Mouse (Mus musculus) Patski (cell line): ENCODE results near the gene Gm9747. TPM values are rescaled to one million over a fixed set of nuclear protein-coding genes. Genes with fewer than 3 reads are reported as not detected.

Source experiments
- ATAC-seq: fragments of 100-300 bp; one replicate; pipeline ENCODE4 v1.8.0; 2021
- CTCF ChIA-PET: fragments of 350-600 bp; sonication (Branson Sonifier 250); formaldehyde crosslinking; loops from one replicate; lab custom pipeline; 2022; ENCODE audit warnings: inconsistent platforms; lab: Charles Lee
- POLR2A ChIA-PET: fragments of 350-600 bp; sonication (Branson Sonifier 250); formaldehyde crosslinking; loops from one replicate; lab custom pipeline; 2022; ENCODE audit warnings: antibody characterized with exemption, inconsistent platforms; lab: Charles Lee
- DNase-seq: peaks from one replicate; pipeline ENCODE4 v3.0.0-alpha.2; 2011; ENCODE audit warnings: low read depth, low spot score
- H3K27me3 ChIP-seq: fragments of 371-371 bp; one replicate; pipeline ENCODE4 v1.5.1; 2021
- CTCF ChIP-seq: fragments of 100-300 bp; IDR thresholded peaks from one replicate; pipeline ENCODE4 v1.5.1; 2021
- in situ Hi-C: fragments of 300-500 bp; cut with MboI; formaldehyde crosslinking; loops from 3 replicates; pipeline ENCODE4 v1.11.1; 2018; ENCODE audit warnings: low pct_unique_long_range_greater_than_20kb, mixed read lengths
- polyA plus RNA-seq: library from polyadenylated mRNA; unstranded; gene quantifications from one replicate; pipeline ENCODE4 v1.2.3, GENCODE M21; 2021

Gene Gm9747
- polyA plus RNA-seq, 1 experiment from 2014 or later = 12.1 TPM

- in situ Hi-C loops = no loop called here
- DNase-seq (peak; percentile 9), ATAC-seq (no peak)
- no peaks in the 10 kb centered on the region for H3K27me3 ChIP-seq
- no peak for TF ChIP-seq CTCF
- POLR2A ChIA-PET = no interaction called here
- CTCF ChIA-PET = interaction anchor here (1.3 kb wide), 1 partner anchor 23 kb away, joined by 3 read pairs; no protein-coding TSS in a partner anchor
These were observed 9.7 kb upstream of the Gm9747 start for GRCm38 (mm10) chr1:82223042-82223795.

DNA sequence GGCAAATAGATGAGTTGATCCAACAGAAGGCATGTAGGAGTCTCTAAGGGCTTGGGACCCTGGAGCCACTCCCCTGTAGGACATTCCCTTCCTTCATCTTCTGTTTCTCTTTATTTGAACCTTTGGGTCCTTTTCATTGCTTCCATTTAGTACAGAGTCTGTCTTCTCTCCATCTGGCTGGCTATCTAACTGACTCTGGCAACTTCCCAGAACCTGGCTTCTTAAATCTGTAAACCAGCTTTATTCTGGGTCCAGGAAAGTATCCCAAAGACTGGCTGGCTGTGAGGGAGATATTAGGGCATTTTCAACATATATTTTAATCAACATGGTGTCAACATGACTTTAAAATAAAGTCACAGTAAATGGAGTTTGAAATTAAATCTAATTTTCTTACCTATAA is 4.1 kb upstream of the Gm9747 start:
- DNase-seq (no peak), ATAC-seq (no peak)
- ChIA-PET CTCF (no interaction called here), POLR2A (no interaction called here)
- in situ Hi-C loops = no loop called here
- no peaks in the 10 kb centered on the region for H3K27me3 ChIP-seq
- TF ChIP-seq CTCF = no peak

GRCm38 (mm10) chr1:82234616-82235015 is 1.7 kb downstream of the Gm9747 start:
- H3K27me3 ChIP-seq = no peaks in the 10 kb centered on the region
- no peak for ATAC-seq
- ChIA-PET POLR2A (no interaction called here), CTCF (interaction anchor here (0.8 to 1.0 kb wide), 2 partner anchors 9 to 11 kb away, joined by 3 read pairs; no protein-coding TSS in a partner anchor)
- TF ChIP-seq CTCF = no peak
- in situ Hi-C loops = no loop called here
- no peak for DNase-seq

DNA sequence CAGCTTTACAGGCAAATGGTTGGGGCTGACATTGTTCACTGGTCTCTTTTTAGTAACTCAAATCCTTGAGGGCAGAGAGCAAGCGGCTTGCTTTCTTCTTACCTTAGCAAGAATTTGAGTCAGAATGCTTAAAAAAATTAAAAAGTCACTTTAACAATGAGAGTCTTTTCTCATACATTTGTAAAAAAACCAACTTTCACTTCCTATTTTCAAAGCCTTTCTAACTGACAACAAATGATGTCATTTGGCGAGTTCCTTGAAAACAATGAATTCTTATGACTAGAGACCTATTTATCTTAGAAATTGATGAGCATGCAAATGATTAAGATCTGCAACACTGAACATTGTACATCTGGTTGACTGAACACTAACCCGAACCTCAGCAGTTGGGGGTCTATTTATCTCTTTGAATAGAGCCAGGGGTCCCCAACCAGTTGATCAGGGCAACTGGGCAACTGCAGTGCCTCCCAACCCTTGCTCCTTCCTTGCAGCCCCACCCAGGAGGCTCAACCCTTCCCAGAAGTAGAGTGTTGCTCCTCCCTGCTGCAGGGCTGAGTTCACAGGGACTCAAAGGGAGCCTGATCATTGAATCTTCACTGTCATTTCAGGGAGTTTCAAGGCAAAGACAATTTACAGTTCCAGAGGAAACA is 2.7 kb downstream of the Gm9747 start:
- in situ Hi-C loops = no loop called here
- TF ChIP-seq CTCF = no peak
- ATAC-seq (no peak), DNase-seq (no peak)
- POLR2A ChIA-PET = no interaction called here
- no peaks in the 10 kb centered on the region for H3K27me3 ChIP-seq
- CTCF ChIA-PET = no interaction called here

DNA sequence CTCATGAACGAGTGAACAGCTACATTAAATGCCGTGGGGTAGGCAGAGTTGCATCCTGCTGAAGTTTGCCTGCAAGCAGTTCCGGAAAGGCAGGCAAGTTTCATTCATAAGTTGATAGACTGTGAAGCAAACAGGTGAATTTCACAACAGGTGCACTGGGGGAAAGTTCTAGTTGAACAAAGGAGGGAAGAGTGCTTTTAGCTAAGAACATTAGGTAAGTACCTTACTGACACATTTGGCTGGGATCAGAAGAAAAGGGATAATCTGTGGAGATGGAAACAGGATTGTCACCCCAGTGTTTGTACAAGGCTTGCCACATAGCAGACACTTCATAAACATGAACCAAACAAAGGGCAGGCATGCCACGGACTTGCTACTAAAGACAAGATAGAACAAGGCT is 5.3 kb downstream of the Gm9747 start:
- ChIA-PET CTCF (interaction anchor here (1.3 kb wide), 1 partner anchor 16 kb away, joined by 3 read pairs; no protein-coding TSS in a partner anchor), POLR2A (no interaction called here)
- DNase-seq (no peak), ATAC-seq (no peak)
- no peak for TF ChIP-seq CTCF
- in situ Hi-C loops = no loop called here
- no peaks in the 10 kb centered on the region for H3K27me3 ChIP-seq

DNA sequence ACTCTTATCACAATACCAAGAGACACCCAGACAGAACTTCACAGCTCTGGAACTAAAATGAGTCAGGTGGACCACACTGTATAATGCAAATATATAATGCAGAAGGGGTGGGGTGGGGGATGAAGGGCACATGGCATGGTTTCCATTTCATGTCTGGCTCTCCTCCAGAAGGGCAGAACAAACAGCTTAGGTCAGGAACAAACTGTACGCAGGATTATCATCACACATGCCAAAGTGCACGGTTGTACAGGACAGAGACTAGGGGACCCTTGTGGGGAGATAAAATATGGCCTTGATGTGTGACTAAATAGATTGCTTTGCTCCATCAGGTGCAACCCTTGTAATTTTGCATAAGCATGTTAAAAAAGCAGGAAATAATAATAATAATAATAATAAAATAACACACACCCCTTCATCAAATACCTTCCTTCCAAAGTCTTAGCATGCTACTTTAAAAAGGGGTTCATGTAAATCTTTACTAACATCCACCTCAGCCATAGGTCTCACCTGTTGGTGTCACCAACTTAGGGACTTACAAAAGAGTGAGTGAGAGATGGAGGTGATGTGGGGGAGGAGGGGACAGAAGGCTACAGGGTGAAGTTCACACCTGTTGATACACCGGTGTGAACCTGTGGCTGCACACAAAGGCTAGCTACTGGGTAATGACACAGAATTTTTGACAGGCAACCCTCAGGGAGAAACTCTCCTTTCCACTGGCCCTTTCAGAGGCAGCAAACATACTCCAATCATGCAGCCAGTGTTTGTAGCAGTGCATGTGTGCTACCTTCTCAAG is 6.7 kb downstream of the Gm9747 start:
- TF ChIP-seq CTCF = no peak
- ChIA-PET POLR2A (no interaction called here), CTCF (no interaction called here)
- no peaks in the 10 kb centered on the region for H3K27me3 ChIP-seq
- in situ Hi-C loops = no loop called here
- DNase-seq = no peak
- ATAC-seq = no peak

- H3K27me3 ChIP-seq = no peaks in the 10 kb centered on the region
- ATAC-seq (no peak), DNase-seq (no peak)
- in situ Hi-C loops = no loop called here
- ChIA-PET POLR2A (no interaction called here), CTCF (interaction anchor here (1.3 kb wide), 1 partner anchor 9 kb away, joined by 3 read pairs; no protein-coding TSS in a partner anchor)
- TF ChIP-seq CTCF = no peak
These were observed 10.4 kb downstream of the Gm9747 start for GRCm38 (mm10) chr1:82243260-82243825.

DNA sequence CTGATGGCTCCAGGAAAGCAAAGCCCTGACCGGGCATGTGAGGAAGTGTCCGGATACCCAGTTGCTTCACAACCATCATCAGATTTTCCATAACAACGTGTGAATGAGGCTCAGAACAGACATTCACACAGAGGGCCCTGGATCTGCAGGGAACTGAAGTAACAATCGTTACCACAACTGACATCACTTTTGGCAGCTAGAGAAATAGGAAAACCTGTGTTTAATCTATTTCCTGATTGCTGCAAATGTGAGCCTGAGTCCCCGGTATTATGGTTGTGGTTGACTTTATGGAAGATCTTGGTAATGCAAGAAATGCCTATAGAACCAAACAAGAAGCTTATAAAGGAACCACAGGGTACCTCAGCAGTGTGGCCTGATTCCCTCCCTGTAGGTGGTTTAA is 12.1 kb downstream of the Gm9747 start:
- no peak for ATAC-seq
- ChIA-PET CTCF (no interaction called here), POLR2A (no interaction called here)
- in situ Hi-C loops = no loop called here
- H3K27me3 ChIP-seq = no peaks in the 10 kb centered on the region
- DNase-seq = no peak
- no peak for TF ChIP-seq CTCF

DNA sequence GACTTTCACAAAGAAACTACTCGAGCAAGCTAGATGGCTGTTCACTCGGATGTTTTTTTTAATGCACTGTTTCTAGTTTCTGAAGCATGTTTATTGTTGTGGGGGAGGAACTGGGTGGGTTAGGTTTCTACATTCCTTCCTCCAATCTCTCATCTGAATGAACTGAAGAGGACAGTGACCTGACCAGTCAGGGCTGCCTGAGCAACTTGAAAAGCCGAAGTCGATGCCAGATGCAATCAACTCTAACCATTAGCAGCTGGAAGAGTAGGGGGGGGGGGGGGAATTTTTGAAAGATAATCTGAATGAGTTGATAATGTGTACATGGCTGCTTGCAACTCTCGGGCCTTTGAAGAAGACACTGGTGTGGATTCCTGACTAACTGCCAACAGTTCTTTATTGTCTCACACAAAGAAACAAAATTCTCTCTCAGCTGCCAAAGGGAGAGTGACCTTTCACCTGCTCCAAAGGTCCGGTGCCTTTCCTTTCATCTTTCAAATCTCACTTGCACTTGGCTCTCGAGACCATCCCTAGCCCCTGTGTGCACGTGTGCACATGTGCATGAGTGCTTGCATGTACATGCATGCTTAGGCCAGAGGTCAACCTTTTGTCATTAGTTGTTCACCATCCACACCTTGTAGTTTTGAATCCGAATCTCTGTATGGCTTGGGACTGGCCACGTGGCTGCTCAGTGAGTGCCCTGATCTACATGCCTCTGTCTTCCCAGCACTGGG is 14.5 kb downstream of the Gm9747 start:
- TF ChIP-seq CTCF = no peak
- in situ Hi-C loops = no loop called here
- CTCF ChIA-PET = no interaction called here
- no peak for DNase-seq
- ATAC-seq = no peak
- POLR2A ChIA-PET = interaction anchor here (0.6 to 0.7 kb wide), 2 partner anchors 305 to 306 kb away, joined by 3 read pairs; no protein-coding TSS in a partner anchor
- no peaks in the 10 kb centered on the region for H3K27me3 ChIP-seq
